In the genomic region with DNA sequence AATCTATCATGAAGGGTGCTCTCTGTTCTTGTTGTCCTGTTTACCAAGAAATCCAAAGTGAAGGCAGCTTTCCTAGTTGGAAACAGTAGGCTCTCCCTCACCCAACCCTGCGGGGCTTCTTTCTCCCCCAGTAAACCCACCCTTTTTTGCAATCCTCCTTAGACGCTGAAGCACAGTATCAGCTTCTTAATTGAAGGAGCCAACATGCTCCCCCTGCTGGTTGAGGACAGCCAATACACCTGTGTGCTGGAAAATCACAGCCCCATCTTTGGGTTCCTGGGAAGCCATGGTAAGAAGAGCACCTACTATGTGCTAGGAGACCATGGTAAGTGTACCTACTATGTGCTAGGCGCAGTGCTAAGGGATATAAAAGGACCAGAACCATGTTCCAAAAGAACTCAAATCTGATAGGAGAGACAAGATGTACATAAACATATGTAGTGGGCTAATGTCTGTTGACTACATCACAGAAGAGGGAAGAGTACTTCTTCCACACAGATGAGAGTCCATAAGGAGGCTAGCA, we compare ENCODE assay signal across 8 mouse cellular contexts. TPM values are rescaled to one million over a fixed set of nuclear protein-coding genes. Genes with fewer than 3 reads are reported as not detected.
DNase-seq lines count a peak whose midpoint lies in the region; ATAC-seq and TF ChIP-seq lines count a peak whose summit lies in the region.

No protein-coding gene starts in this region.

- peak; percentile 97 for TF ChIP-seq CTCF in heart, adult 2 months (IDR thresholded peaks at IDR 0.05)

- H3K4me3 ChIP-seq in heart, adult 2 months: no peak overlapping the region
- no peak overlapping the region for H3K4me3 ChIP-seq in heart, embryonic 12.5 days

- H3K27me3 ChIP-seq in heart, adult 2 months (ENCODE audit: control insufficient read depth, insufficient read depth, low read length): no peaks in the 10 kb centered on the region
- H3K27me3 ChIP-seq in heart, embryonic 12.5 days (replicated peaks): peaks cover 85% of the 10 kb centered on the region

- no peak overlapping the region for H3K9ac ChIP-seq in heart, adult 2 months (ENCODE audit: low read depth, low read length)
- H3K9ac ChIP-seq in heart, embryonic 12.5 days: no peak overlapping the region

- H3K4me1 ChIP-seq in heart, adult 2 months (ENCODE audit: control insufficient read depth, insufficient read depth, low read length): no peaks in the 10 kb centered on the region
- no peaks in the 10 kb centered on the region for H3K4me1 ChIP-seq in heart, embryonic 12.5 days (replicated peaks)

- no peak for ATAC-seq in heart, embryonic 12.5 days (ENCODE audit: insufficient number of reproducible peaks, low FRiP score)
- peak; percentile 32 to 59; a peak in 1 of 4 replicates for ATAC-seq in hematopoietic stem cell, adult 5-6 weeks (replicated peaks in 1 of 2; ENCODE audit: insufficient read depth in 1 of 2, low FRiP score in 2 of 2, low TSS enrichment in 1 of 2, low read depth in 1 of 2, poor library complexity in 2 of 2, severe bottlenecking in 2 of 2)

- H3K27ac ChIP-seq in heart, adult 2 months: no peak overlapping the region
- H3K27ac ChIP-seq in heart, embryonic 12.5 days (ENCODE audit: poor library complexity, severe bottlenecking): no peak overlapping the region

- peak in 1 of 2 experiments; percentile 34 for DNase-seq in heart, adult 2 months
- peak; percentile 49 to 54 for DNase-seq in right cerebral cortex, adult 2 months (ENCODE audit: low spot score in 2 of 2)
- DNase-seq in right cerebral cortex, postnatal 25 days: no peak
- DNase-seq in cerebellum, adult 8-10 months: peak; percentile 38
- peak; percentile 72 for DNase-seq in mesoderm, embryonic 11.5 days (ENCODE audit: low read depth, low spot score)
- no peak for DNase-seq in urinary bladder, postnatal 10 days (ENCODE audit: low spot score)

- no peaks in the 10 kb centered on the region for H3K36me3 ChIP-seq in heart, adult 2 months (ENCODE audit: control insufficient read depth, insufficient read depth, low read length)
- no peaks in the 10 kb centered on the region for H3K36me3 ChIP-seq in heart, embryonic 12.5 days

- 13% methylated on average over 3 of the region's 3 CpGs for WGBS in heart, adult 2 months
- WGBS in heart, embryonic 12.5 days: 8% methylated on average over 3 of the region's 3 CpGs

- H3K4me2 ChIP-seq in heart, embryonic 12.5 days: no peak overlapping the region

- intact Hi-C loops in heart, adult 2 months (cut with DNase I): loop anchor here (2.0 kb wide), 1 partner anchor 127 kb away; no protein-coding TSS in a partner anchor

- TF ChIP-seq POLR2A in heart, adult 2 months (IDR thresholded peaks at IDR 0.05; ENCODE audit: insufficient read depth, low read depth, low read length): no peak

- TF ChIP-seq EP300 in heart, adult 2 months (IDR thresholded peaks at IDR 0.05; ENCODE audit: insufficient read depth, low read depth, low read length): no peak

- H3K9me3 ChIP-seq in heart, embryonic 12.5 days (replicated peaks): no peaks in the 10 kb centered on the region

- no peaks in the 10 kb centered on the region for H3K79me2 ChIP-seq in heart, adult 2 months (replicated peaks; ENCODE audit: control insufficient read depth, insufficient read depth, low read length)

RNA-seq across cellular contexts. Expression of gene Crtac1, which starts 12.4 kb away (rescaled TPM):
- total RNA-seq in heart, adult 2 months (2021): not detected
- 0.09 TPM in 1 of 2 replicates, not detected in the other for polyA plus RNA-seq in heart, adult 2 months (2012; rRNA removed)
- polyA plus RNA-seq in heart, embryonic 12.5 days (2016; fragmentation: Nextera tagmentation; extraction: Ambion mirVana): 0.55 and 0.59 TPM in 2 replicates
- total RNA-seq in hematopoietic stem cell, adult 5-6 weeks (2017): 0.10 TPM in 1 of 2 replicates, not detected in the other

Comparison
In these comparisons a context has a peak if more than half of its experiments do, and no peak if none do; other contexts are left out.
1. DNase-seq: peak in right cerebral cortex, adult 2 months (2 of 2), cerebellum, adult 8-10 months (single experiment) and mesoderm, embryonic 11.5 days (single experiment); none in right cerebral cortex, postnatal 25 days (single experiment) and urinary bladder, postnatal 10 days (single experiment).